Mouse (Mus musculus) stomach, postnatal 0 days (tissue): ENCODE results near the gene Fosl1.

ENCODE experiments used
- CTCF ChIP-seq: IDR thresholded peaks from 2 replicates; pipeline ENCODE4 v1.5.1; 2016; ENCODE audit warnings: antibody characterized with exemption, low read depth, mild to moderate bottlenecking, moderate library complexity
- EP300 ChIP-seq: optimal IDR thresholded peaks from 2 replicates; pipeline ENCODE3; 2016; ENCODE audit warnings: antibody characterized with exemption

- TF ChIP-seq CTCF (no peak), EP300 (no peak)
Measured at GRCm38 (mm10) chr19:5445747-5446146, 1.6 kb upstream of the Fosl1 start.
